Mouse (Mus musculus) MEL (cell line): ENCODE results near the gene Gpr18.
"Not testable (repeated sequence)": the region's sequence is repeated elsewhere in the genome, so short reads cannot be mapped to it uniquely, and the experiment has no call there.

Experiments used
- CTCF ChIP-seq, 3 experiments: IDR thresholded peaks in 2 of 3; conservative IDR thresholded peaks in 1 of 3; 2 replicates each; pipeline ENCODE4 v1.5.1; 2011 to 2012; ENCODE audit warnings: low read length in 3 of 3, low read depth in 2 of 3, mild to moderate bottlenecking in 2 of 3, improper control_type of control experiment in 1 of 3, inconsistent platforms in 1 of 3, mixed read lengths in 1 of 3, moderate library complexity in 1 of 3; ENCODE audit not compliant: control insufficient read depth in 1 of 3, insufficient read depth in 1 of 3, poor library complexity in 1 of 3, severe bottlenecking in 1 of 3
- POLR2A ChIP-seq, 2 experiments: IDR thresholded peaks; 2 replicates each; pipeline ENCODE4 v1.6.1; 2011 to 2012; ENCODE audit warnings: low read length in 2 of 2, mild to moderate bottlenecking in 2 of 2, control low read depth in 1 of 2, improper control_type of control experiment in 1 of 2, low read depth in 1 of 2, moderate library complexity in 1 of 2; ENCODE audit not compliant: control insufficient read depth in 1 of 2, insufficient read depth in 1 of 2, poor library complexity in 1 of 2

- TF ChIP-seq CTCF (IDR thresholded peaks at IDR 0.05 in 2 of 3, conservative IDR thresholded peaks at IDR 0.05 in 1 of 3; ENCODE audit: control insufficient read depth in 1 of 3, insufficient read depth in 1 of 3, low read depth in 2 of 3, low read length in 3 of 3, poor library complexity in 1 of 3, severe bottlenecking in 1 of 3) = peak; percentile 75 to 83 (median 76)
- TF ChIP-seq POLR2A (IDR thresholded peaks at IDR 0.05; ENCODE audit: control insufficient read depth in 1 of 2, insufficient read depth in 1 of 2, low read depth in 1 of 2, low read length in 2 of 2, poor library complexity in 1 of 2) = not testable (repeated sequence)
Measured at GRCm38 (mm10) chr14:121865162-121865561, 50.4 kb downstream of the Gpr18 start.
